Mouse (Mus musculus): ENCODE data around the gene Best3. TPM values are rescaled to one million over a fixed set of nuclear protein-coding genes. Genes with fewer than 3 reads are reported as not detected.

Best3 gene
- polyA plus RNA-seq, 1 experiment from 2014 or later = 0.32 TPM

- peaks cover 51% of the 10 kb centered on the region for H3K36me3 ChIP-seq (ENCODE audit: insufficient read depth, low read length)
- no peaks in the 10 kb centered on the region for H3K4me1 ChIP-seq (ENCODE audit: insufficient read depth, low read length)
- H3K9ac ChIP-seq (replicated peaks; ENCODE audit: low read length) = no peak overlapping the region
- H3K4me2 ChIP-seq (replicated peaks; ENCODE audit: low read depth, low read length) = no peak overlapping the region
- WGBS = 83% methylated on average over 7 of the region's 7 CpGs
- no peak overlapping the region for H3K27ac ChIP-seq (ENCODE audit: low read length)
- H3K4me3 ChIP-seq (ENCODE audit: low read length) = no peak overlapping the region
- ATAC-seq (ENCODE audit: low FRiP score, low TSS enrichment) = no peak
- H3K27me3 ChIP-seq (ENCODE audit: insufficient read depth, low read length) = no peaks in the 10 kb centered on the region
- H3K9me3 ChIP-seq (ENCODE audit: low read length) = no peaks in the 10 kb centered on the region
These were observed 87.1 kb downstream of the Best3 start for GRCm38 (mm10) chr10:117073176-117073575.

Other genes with a start within 250 kb of the Best3 start
- gene Myrfl, start 89.4 kb upstream of the Best3 start, polyA plus RNA-seq (2015; fragmentation: Nextera tagmentation; extraction: Ambion mirVana) = 0.05 and 0.06 TPM in 2 replicates
- 136 and 141 TPM in 2 replicates for gene Rab3ip, start 35.5 kb upstream of the Best3 start, polyA plus RNA-seq (2015; fragmentation: Nextera tagmentation; extraction: Ambion mirVana)
- not detected in 2 replicates for gene Gm10271, start 13.7 kb upstream of the Best3 start, polyA plus RNA-seq (2015; fragmentation: Nextera tagmentation; extraction: Ambion mirVana)
- not detected in 2 replicates for gene Lrrc10, start 59.0 kb downstream of the Best3 start, polyA plus RNA-seq (2015; fragmentation: Nextera tagmentation; extraction: Ambion mirVana)
- gene Cct2, start 77.5 kb downstream of the Best3 start, polyA plus RNA-seq (2015; fragmentation: Nextera tagmentation; extraction: Ambion mirVana) = 266 and 271 TPM in 2 replicates
- gene Frs2, start 162.2 kb downstream of the Best3 start, polyA plus RNA-seq (2015; fragmentation: Nextera tagmentation; extraction: Ambion mirVana) = 18.0 and 19.7 TPM in 2 replicates
- gene Yeats4, start 238.2 kb downstream of the Best3 start, polyA plus RNA-seq (2015; fragmentation: Nextera tagmentation; extraction: Ambion mirVana) = 67.3 and 70.7 TPM in 2 replicates